In the genomic region with DNA sequence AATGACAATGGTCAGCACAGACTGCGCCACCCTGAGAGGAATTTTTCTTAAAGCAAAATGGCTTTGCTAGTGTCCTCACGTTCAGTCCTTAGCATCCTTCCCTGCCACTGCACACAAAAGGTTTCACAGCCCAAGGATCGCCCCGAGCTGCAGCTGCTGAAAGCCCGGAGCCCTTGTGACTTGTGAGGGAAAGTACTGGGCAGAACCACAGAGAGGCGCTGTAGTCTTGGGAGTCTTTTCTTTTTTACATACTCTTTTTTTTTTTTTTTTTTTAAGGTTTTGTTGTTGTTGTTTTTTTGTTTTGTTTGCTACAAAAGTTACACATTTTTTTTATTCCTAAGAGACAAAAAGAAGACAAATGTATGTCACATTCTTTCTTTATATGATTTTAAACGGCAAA, we compare ENCODE assay signal across 20 mouse cellular contexts. TPM values are rescaled to one million over a fixed set of nuclear protein-coding genes. Genes with fewer than 3 reads are reported as not detected.
DNase-seq lines count a peak whose midpoint lies in the region; ATAC-seq and TF ChIP-seq lines count a peak whose summit lies in the region.
"Had no signal": no experiment of that assay in that cellular context is flagged by ENCODE, and none has a peak within 500 bp of the region (broad histone marks: within the 10 kb centered on the region; RNA-seq: fewer than 3 reads in every experiment).

No protein-coding gene starts in this region.

- H3K9me3 ChIP-seq in midbrain, postnatal 0 days (ENCODE audit: low read length): no peaks in the 10 kb centered on the region
- no peaks in the 10 kb centered on the region for H3K9me3 ChIP-seq in midbrain, embryonic 13.5 days
- no peaks in the 10 kb centered on the region for H3K9me3 ChIP-seq in stomach, postnatal 0 days (ENCODE audit: control insufficient read depth, low read length)
- H3K9me3 ChIP-seq: hindbrain, embryonic 15.5 days had no signal

- TF ChIP-seq EP300 in stomach, postnatal 0 days (optimal IDR thresholded peaks at IDR 0.05): no peak

- ATAC-seq in midbrain, postnatal 0 days (ENCODE audit: low FRiP score): no peak
- ATAC-seq in midbrain, embryonic 13.5 days: no peak
- ATAC-seq in stomach, postnatal 0 days (ENCODE audit: low FRiP score, low TSS enrichment): no peak
- ATAC-seq: activated CD4-positive, CD25-positive, alpha-beta regulatory T cell, adult 4 months; forebrain, embryonic 13.5 days; intestine, embryonic 16.5 days; midbrain, embryonic 16.5 days; Patski had no signal

- DNase-seq in cerebellum, postnatal 10 days: peak; percentile 28 to 39
- no peak for DNase-seq in cerebellum, adult 11 months
- DNase-seq in midbrain, postnatal 0 days (ENCODE audit: low spot score): no peak
- DNase-seq in ES-CJ7 (ENCODE audit: low read depth, low spot score): peak; percentile 43
- no peak for DNase-seq in stomach, postnatal 0 days (ENCODE audit: low spot score)
- DNase-seq in frontal cortex, postnatal 36 days (ENCODE audit: low spot score in 2 of 2): no peak
- DNase-seq: adrenal gland, adult 8-10 months; cerebellum, adult 8-10 months; heart, postnatal 4 days; kidney, adult 9 months; lung, postnatal 4 days; right cerebral cortex, adult 18-20 months; thymus, postnatal 25 days had no signal

- H3K4me3 ChIP-seq in midbrain, postnatal 0 days (ENCODE audit: low read depth, low read length): no peak overlapping the region
- no peak overlapping the region for H3K4me3 ChIP-seq in midbrain, embryonic 13.5 days (replicated peaks)
- H3K4me3 ChIP-seq in stomach, postnatal 0 days (ENCODE audit: low read depth, low read length): no peak overlapping the region
- H3K4me3 ChIP-seq: forebrain, embryonic 13.5 days; hindbrain, embryonic 15.5 days had no signal

- H3K27me3 ChIP-seq in midbrain, postnatal 0 days (ENCODE audit: insufficient read depth, low read length): no peaks in the 10 kb centered on the region
- H3K27me3 ChIP-seq in midbrain, embryonic 13.5 days: no peaks in the 10 kb centered on the region
- no peaks in the 10 kb centered on the region for H3K27me3 ChIP-seq in stomach, postnatal 0 days (ENCODE audit: control insufficient read depth, insufficient read depth, low read length)
- H3K27me3 ChIP-seq: forebrain, embryonic 13.5 days; hindbrain, embryonic 15.5 days; Patski had no signal

- no peak overlapping the region for H3K27ac ChIP-seq in midbrain, postnatal 0 days (ENCODE audit: low read depth, low read length)
- H3K27ac ChIP-seq in midbrain, embryonic 13.5 days: no peak overlapping the region
- no peak overlapping the region for H3K27ac ChIP-seq in stomach, postnatal 0 days (replicated peaks)
- H3K27ac ChIP-seq: forebrain, embryonic 13.5 days; hindbrain, embryonic 15.5 days had no signal

- peaks cover 12% of the 10 kb centered on the region for H3K36me3 ChIP-seq in midbrain, postnatal 0 days (ENCODE audit: insufficient read depth, low read length)
- H3K36me3 ChIP-seq in midbrain, embryonic 13.5 days: peaks cover 27% of the 10 kb centered on the region
- peaks cover 8% of the 10 kb centered on the region for H3K36me3 ChIP-seq in stomach, postnatal 0 days (ENCODE audit: control insufficient read depth, insufficient read depth, low read length)

- WGBS in midbrain, postnatal 0 days: 80% methylated on average over 7 of the region's 7 CpGs
- WGBS in midbrain, embryonic 13.5 days: 68% methylated on average over 7 of the region's 7 CpGs
- WGBS in stomach, postnatal 0 days: 80% methylated on average over 7 of the region's 7 CpGs

- 0 out of 2 replicates have a peak, but pooled peaks have one; percentile 19 for TF ChIP-seq CTCF in midbrain, postnatal 0 days (IDR thresholded peaks at IDR 0.05)
- 0 out of 2 replicates have a peak, but pooled peaks have one; percentile 10 for TF ChIP-seq CTCF in stomach, postnatal 0 days (IDR thresholded peaks at IDR 0.05; ENCODE audit: low read depth)

- no peaks in the 10 kb centered on the region for H3K4me1 ChIP-seq in midbrain, postnatal 0 days (ENCODE audit: insufficient read depth, low read length)
- H3K4me1 ChIP-seq in midbrain, embryonic 13.5 days (replicated peaks): no peaks in the 10 kb centered on the region
- no peaks in the 10 kb centered on the region for H3K4me1 ChIP-seq in stomach, postnatal 0 days (replicated peaks; ENCODE audit: control insufficient read depth, insufficient read depth)
- H3K4me1 ChIP-seq: forebrain, embryonic 13.5 days; hindbrain, embryonic 15.5 days had no signal

- H3K4me2 ChIP-seq in midbrain, postnatal 0 days (ENCODE audit: low read depth, low read length, poor library complexity, severe bottlenecking): no peak overlapping the region
- H3K4me2 ChIP-seq in midbrain, embryonic 13.5 days (replicated peaks): no peak overlapping the region
- no peak overlapping the region for H3K4me2 ChIP-seq in stomach, postnatal 0 days (replicated peaks; ENCODE audit: low read depth)
- H3K4me2 ChIP-seq: forebrain, embryonic 13.5 days; hindbrain, embryonic 15.5 days had no signal

- no peak overlapping the region for H3K9ac ChIP-seq in midbrain, postnatal 0 days (replicated peaks; ENCODE audit: low read length, poor library complexity, severe bottlenecking)
- H3K9ac ChIP-seq in midbrain, embryonic 13.5 days (replicated peaks): no peak overlapping the region
- no peak overlapping the region for H3K9ac ChIP-seq in stomach, postnatal 0 days (ENCODE audit: low read length)
- H3K9ac ChIP-seq: forebrain, embryonic 13.5 days; hindbrain, embryonic 15.5 days had no signal

RNA-seq across cellular contexts. Expression of a gene that starts 37.9 kb away (rescaled TPM):
- 58.4 and 60.1 TPM in 2 replicates for total RNA-seq in midbrain, postnatal 0 days (2014; rRNA removed)
- 89.4 and 91.0 TPM in 2 replicates for polyA plus RNA-seq in midbrain, postnatal 0 days (2015; fragmentation: Nextera tagmentation; extraction: Ambion mirVana)
- polyA plus RNA-seq in midbrain, embryonic 13.5 days (2015; fragmentation: Nextera tagmentation; extraction: Ambion mirVana): 101 and 103 TPM in 2 replicates
- 150 TPM in 2 replicates for polyA plus RNA-seq in stomach, postnatal 0 days (2015; fragmentation: Nextera tagmentation; extraction: Ambion mirVana)

RNA-seq across cellular contexts. Expression of a gene that starts 38.4 kb away (rescaled TPM):
- 5.6 and 6.5 TPM in 2 replicates for total RNA-seq in midbrain, postnatal 0 days (2014; rRNA removed)
- 2.6 and 2.9 TPM in 2 replicates for polyA plus RNA-seq in midbrain, postnatal 0 days (2015; fragmentation: Nextera tagmentation; extraction: Ambion mirVana)
- 4.1 and 4.4 TPM in 2 replicates for polyA plus RNA-seq in midbrain, embryonic 13.5 days (2015; fragmentation: Nextera tagmentation; extraction: Ambion mirVana)
- 9.3 and 10.8 TPM in 2 replicates for polyA plus RNA-seq in stomach, postnatal 0 days (2015; fragmentation: Nextera tagmentation; extraction: Ambion mirVana)

Comparison
In these comparisons a context has a peak if more than half of its experiments do, and no peak if none do; other contexts are left out.
1. DNase-seq: peak in cerebellum, postnatal 10 days (2 of 2) and ES-CJ7 (single experiment); none in cerebellum, adult 11 months (single experiment), midbrain, postnatal 0 days (single experiment), stomach, postnatal 0 days (single experiment) and frontal cortex, postnatal 36 days (0 of 2).